Mouse (Mus musculus): ENCODE results near the gene Frmd5. TPM values are rescaled to one million over a fixed set of nuclear protein-coding genes. Genes with fewer than 3 reads are reported as not detected.
A peak's percentile ranks its signal among the peaks of the same experiment; 100 is the strongest.

Gene Frmd5
- total and polyA plus RNA-seq, 2 experiments from 2014 or later = 14.6 to 39.7 TPM

DNA sequence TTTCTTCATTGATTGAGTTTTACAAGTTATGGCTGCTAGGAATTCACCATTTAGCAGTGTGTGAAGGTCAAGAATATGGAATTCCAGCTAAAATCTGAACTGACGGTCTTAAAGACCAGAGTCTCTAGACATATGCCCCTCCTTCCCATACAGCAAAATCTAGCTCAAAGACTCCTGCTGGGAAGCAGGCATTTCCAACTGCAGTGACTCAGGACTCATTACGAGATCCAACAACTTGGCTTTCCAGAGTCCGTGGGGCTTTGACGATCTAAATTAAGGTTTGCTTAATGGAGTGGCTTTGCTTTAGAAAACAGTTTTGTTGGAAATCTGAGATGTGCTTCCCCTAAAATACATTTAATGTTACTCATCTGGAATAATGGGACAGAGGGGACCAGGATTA lies 204.5 kb downstream of the Frmd5 start:
- Histone ChIP-seq H3K4me3 (ENCODE audit: low read length) (no peak overlapping the region), H3K4me1 (ENCODE audit: insufficient read depth, low read length) (no peaks in the 10 kb centered on the region), H3K27me3 (ENCODE audit: insufficient read depth, low read length) (no peaks in the 10 kb centered on the region), H3K9ac (replicated peaks; ENCODE audit: low read length) (no peak overlapping the region), H3K36me3 (ENCODE audit: insufficient read depth, low read length) (no peaks in the 10 kb centered on the region), H3K9me3 (ENCODE audit: low read length) (no peaks in the 10 kb centered on the region), H3K4me2 (ENCODE audit: low read depth, low read length) (no peak overlapping the region), H3K27ac (no peak overlapping the region)
- TF ChIP-seq CTCF (IDR thresholded peaks at IDR 0.05; ENCODE audit: low read depth) = no peak
- WGBS = 39% methylated on average over 4 of the region's 4 CpGs
- no peak for ATAC-seq
- DNase-seq (ENCODE audit: low spot score) = peak; percentile 56

DNA sequence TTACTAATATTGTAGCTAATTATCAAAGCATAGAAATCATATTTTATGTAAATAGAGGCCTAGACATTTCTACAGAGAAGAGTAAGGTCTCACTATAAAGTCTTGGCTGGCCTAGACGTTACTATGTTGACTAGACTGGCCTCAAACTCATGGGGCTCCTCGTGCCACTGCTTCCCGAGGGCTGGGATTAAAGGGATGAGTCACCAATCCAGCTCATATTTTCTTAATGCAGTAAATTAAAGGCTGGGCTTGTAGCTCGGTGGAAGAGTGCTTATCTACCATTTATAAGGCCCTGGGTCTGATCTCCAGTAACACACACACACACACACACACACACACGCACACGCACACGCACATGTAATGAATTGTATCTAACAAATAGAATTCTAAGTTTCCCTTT lies 205.3 kb downstream of the Frmd5 start:
- no peak for TF ChIP-seq CTCF (IDR thresholded peaks at IDR 0.05; ENCODE audit: low read depth)
- Histone ChIP-seq H3K36me3 (ENCODE audit: insufficient read depth, low read length) (no peaks in the 10 kb centered on the region), H3K9ac (replicated peaks; ENCODE audit: low read length) (no peak overlapping the region), H3K4me2 (ENCODE audit: low read depth, low read length) (no peak overlapping the region), H3K27me3 (ENCODE audit: insufficient read depth, low read length) (no peaks in the 10 kb centered on the region), H3K27ac (no peak overlapping the region), H3K9me3 (ENCODE audit: low read length) (no peaks in the 10 kb centered on the region), H3K4me3 (ENCODE audit: low read length) (no peak overlapping the region), H3K4me1 (ENCODE audit: insufficient read depth, low read length) (no peaks in the 10 kb centered on the region)
- 69% methylated on average over 7 of the region's 7 CpGs for WGBS
- DNase-seq (ENCODE audit: low spot score) (no peak), ATAC-seq (no peak)

DNA sequence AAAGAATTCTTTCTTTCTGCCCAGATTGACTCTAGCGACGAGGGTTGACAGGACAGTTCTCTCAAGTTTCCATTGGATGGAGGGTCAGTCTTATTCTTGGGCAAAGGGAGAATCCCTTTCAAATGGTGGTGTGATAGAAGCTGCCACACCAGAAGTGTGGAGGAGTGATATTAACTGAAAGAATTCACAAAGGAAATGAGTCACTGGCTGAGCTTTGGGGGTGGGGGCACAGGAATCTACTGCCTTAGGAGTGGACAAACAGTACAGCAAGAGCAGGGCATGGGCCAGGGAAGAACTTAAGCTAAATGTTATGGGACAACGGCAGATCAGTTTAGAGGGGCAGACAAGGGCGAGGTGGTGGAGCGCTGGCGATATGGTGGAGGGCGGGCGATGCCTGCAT lies 206.2 kb downstream of the Frmd5 start:
- no peak for DNase-seq (ENCODE audit: low spot score)
- Histone ChIP-seq H3K36me3 (ENCODE audit: insufficient read depth, low read length) (no peaks in the 10 kb centered on the region), H3K9me3 (ENCODE audit: low read length) (no peaks in the 10 kb centered on the region), H3K4me1 (ENCODE audit: insufficient read depth, low read length) (no peaks in the 10 kb centered on the region), H3K4me3 (ENCODE audit: low read length) (no peak overlapping the region), H3K27me3 (ENCODE audit: insufficient read depth, low read length) (no peaks in the 10 kb centered on the region), H3K9ac (replicated peaks; ENCODE audit: low read length) (no peak overlapping the region), H3K27ac (no peak overlapping the region), H3K4me2 (ENCODE audit: low read depth, low read length) (no peak overlapping the region)
- TF ChIP-seq CTCF (IDR thresholded peaks at IDR 0.05; ENCODE audit: low read depth) = no peak
- WGBS = 89% methylated on average over 8 of the region's 8 CpGs
- no peak for ATAC-seq

DNA sequence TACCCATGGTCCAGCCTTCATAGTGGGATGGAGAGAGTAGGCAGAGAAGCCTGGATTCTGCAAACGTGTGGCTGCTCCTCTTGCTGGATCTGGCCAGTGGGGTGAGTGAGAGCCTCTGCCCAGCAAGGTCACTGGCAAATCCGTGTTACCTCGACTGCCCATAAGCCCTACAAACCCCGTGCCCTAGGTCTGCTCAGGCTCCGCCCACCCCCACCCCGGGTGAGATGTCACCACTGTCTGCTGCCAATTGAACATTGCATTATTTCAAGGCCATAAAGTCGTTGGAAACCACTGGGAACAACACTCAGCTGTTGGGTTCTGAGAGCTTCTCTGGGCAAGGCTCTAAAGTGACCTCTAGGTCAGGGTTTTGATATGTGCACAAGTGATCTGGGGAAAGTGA lies 208.6 kb downstream of the Frmd5 start:
- ATAC-seq = no peak
- no peak overlapping the region for H3K27ac ChIP-seq
- H3K4me1 ChIP-seq (ENCODE audit: insufficient read depth, low read length) = no peaks in the 10 kb centered on the region; the same call in 1 of the 2 replicates
- WGBS = 61% methylated on average over 7 of the region's 7 CpGs
- H3K36me3 ChIP-seq (ENCODE audit: insufficient read depth, low read length) = no peaks in the 10 kb centered on the region
- no peak overlapping the region for H3K4me3 ChIP-seq (ENCODE audit: low read length)
- H3K4me2 ChIP-seq (ENCODE audit: low read depth, low read length) = no peak overlapping the region
- no peaks in the 10 kb centered on the region for H3K27me3 ChIP-seq (ENCODE audit: insufficient read depth, low read length)
- H3K9ac ChIP-seq (replicated peaks; ENCODE audit: low read length) = no peak overlapping the region
- TF ChIP-seq CTCF (IDR thresholded peaks at IDR 0.05; ENCODE audit: low read depth) = no peak
- no peak for DNase-seq (ENCODE audit: low spot score)
- H3K9me3 ChIP-seq (ENCODE audit: low read length) = no peaks in the 10 kb centered on the region

DNA sequence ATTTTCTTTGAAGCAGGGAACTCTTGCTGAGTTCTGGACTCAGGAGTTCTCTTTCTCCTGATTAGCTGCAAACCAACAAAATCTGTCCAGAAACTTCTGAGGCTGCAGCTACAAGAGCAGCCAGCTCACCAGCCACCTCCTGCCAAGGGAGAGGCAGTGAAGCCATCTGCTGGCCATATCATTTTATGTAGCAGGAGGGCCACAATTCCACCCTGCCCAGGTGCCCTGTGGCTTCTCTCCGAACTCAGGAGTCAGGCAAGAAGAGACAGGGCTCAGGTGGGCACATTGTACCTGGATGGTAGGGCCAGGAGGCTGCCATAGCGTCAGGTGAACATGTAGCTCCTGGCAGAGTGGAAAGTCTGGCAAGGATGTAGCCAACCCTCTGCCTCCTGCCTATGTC lies 210.3 kb downstream of the Frmd5 start:
- Histone ChIP-seq H3K27ac (no peak overlapping the region), H3K4me2 (ENCODE audit: low read depth, low read length) (no peak overlapping the region), H3K4me3 (ENCODE audit: low read length) (no peak overlapping the region), H3K36me3 (ENCODE audit: insufficient read depth, low read length) (no peaks in the 10 kb centered on the region), H3K9ac (replicated peaks; ENCODE audit: low read length) (no peak overlapping the region), H3K9me3 (ENCODE audit: low read length) (no peaks in the 10 kb centered on the region), H3K4me1 (ENCODE audit: insufficient read depth, low read length) (no peaks in the 10 kb centered on the region; the same call in 1 of the 2 replicates), H3K27me3 (ENCODE audit: insufficient read depth, low read length) (no peaks in the 10 kb centered on the region)
- DNase-seq (ENCODE audit: low spot score) (no peak), ATAC-seq (no peak)
- 81% methylated on average over 2 of the region's 2 CpGs for WGBS
- TF ChIP-seq CTCF (IDR thresholded peaks at IDR 0.05; ENCODE audit: low read depth) = peak; percentile 10; the same call in 1 of the 2 replicates

DNA sequence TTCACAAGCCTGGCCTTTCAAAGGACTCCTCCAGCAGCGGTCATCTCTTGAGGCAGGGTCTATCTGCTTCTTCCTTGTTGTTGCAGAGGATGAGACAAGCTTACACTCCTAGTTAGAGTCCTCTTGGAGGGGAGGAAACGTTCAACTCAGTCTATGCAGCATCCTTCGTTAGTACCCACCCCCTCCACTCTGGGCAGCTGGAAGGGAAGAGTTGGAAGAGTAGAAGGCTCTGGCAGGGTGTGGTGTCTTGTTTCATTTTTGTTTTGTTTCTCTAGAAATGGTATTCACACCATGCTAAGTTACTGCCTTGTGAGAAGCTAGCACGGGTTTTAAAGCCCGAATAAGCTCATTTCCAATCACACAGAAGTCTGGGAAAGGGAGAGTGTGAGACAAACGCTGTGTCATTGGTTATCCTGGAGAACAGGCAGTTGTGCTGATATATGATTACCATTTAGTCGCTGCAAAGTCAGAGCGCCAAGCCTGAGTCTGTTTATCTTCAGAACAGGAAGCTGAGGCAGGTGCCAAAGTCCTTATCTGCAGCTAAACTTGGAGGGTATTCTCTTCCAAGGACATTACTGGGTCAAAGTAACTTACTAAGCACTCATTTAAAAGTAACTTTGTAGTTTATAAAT lies 212.1 kb downstream of the Frmd5 start:
- Histone ChIP-seq H3K9me3 (ENCODE audit: low read length) (no peaks in the 10 kb centered on the region), H3K4me1 (ENCODE audit: insufficient read depth, low read length) (no peaks in the 10 kb centered on the region; the same call in 1 of the 2 replicates), H3K4me2 (ENCODE audit: low read depth, low read length) (no peak overlapping the region), H3K4me3 (ENCODE audit: low read length) (no peak overlapping the region), H3K27me3 (ENCODE audit: insufficient read depth, low read length) (no peaks in the 10 kb centered on the region), H3K9ac (replicated peaks; ENCODE audit: low read length) (no peak overlapping the region), H3K36me3 (ENCODE audit: insufficient read depth, low read length) (no peaks in the 10 kb centered on the region), H3K27ac (no peak overlapping the region)
- TF ChIP-seq CTCF (IDR thresholded peaks at IDR 0.05; ENCODE audit: low read depth) = no peak
- ATAC-seq (no peak), DNase-seq (ENCODE audit: low spot score) (no peak)
- 52% methylated on average over 8 of the region's 8 CpGs for WGBS

DNA sequence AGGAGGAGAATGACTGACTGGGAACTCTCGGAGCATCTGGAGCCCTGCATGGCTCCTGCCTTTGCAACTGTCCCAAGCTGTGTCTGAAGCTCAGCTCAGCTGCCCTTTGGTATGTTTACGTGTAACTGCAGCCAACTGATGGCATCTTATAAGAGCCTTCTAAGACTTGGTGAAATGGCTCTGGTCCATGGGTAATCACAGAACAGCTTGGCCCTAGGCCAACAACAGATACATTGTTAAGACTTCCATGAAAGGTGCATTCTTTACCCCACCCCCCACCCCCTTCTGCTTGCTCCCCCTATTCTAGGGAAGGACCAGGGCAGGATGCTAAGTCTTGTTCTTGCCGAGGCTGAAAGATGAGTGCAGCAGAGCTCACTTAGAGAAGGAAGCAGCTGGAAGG lies 212.8 kb downstream of the Frmd5 start:
- Histone ChIP-seq H3K4me3 (ENCODE audit: low read length) (no peak overlapping the region), H3K4me2 (ENCODE audit: low read depth, low read length) (no peak overlapping the region), H3K27ac (no peak overlapping the region), H3K36me3 (ENCODE audit: insufficient read depth, low read length) (no peaks in the 10 kb centered on the region), H3K27me3 (ENCODE audit: insufficient read depth, low read length) (no peaks in the 10 kb centered on the region), H3K9ac (replicated peaks; ENCODE audit: low read length) (no peak overlapping the region), H3K9me3 (ENCODE audit: low read length) (no peaks in the 10 kb centered on the region), H3K4me1 (ENCODE audit: insufficient read depth, low read length) (no peaks in the 10 kb centered on the region; the same call in 1 of the 2 replicates)
- DNase-seq (ENCODE audit: low spot score) (no peak), ATAC-seq (no peak)
- WGBS = 44% methylated on average over 3 of the region's 3 CpGs
- no peak for TF ChIP-seq CTCF (IDR thresholded peaks at IDR 0.05; ENCODE audit: low read depth)

All from hindbrain, postnatal 0 days (tissue).